Mouse (Mus musculus): ENCODE measurements around the gene Astn1. TPM values are rescaled to one million over a fixed set of nuclear protein-coding genes. Genes with fewer than 3 reads are reported as not detected.

Astn1 gene
- total RNA-seq, 2 experiments from 2014 or later = 1.2 TPM

GRCm38 (mm10) chr1:158617943-158618342 is 255.9 kb downstream of the Astn1 start:
- DNase-seq = no peak

- DNase-seq = no peak
Observed at GRCm38 (mm10) chr1:158632935-158633334, 270.9 kb downstream of the Astn1 start.

GRCm38 (mm10) chr1:158633441-158633840 is 271.4 kb downstream of the Astn1 start:
- DNase-seq = no peak

GRCm38 (mm10) chr1:158641306-158641705 is 279.2 kb downstream of the Astn1 start:
- DNase-seq = no peak

GRCm38 (mm10) chr1:158642247-158642646 is 280.2 kb downstream of the Astn1 start:
- no peak for DNase-seq

- DNase-seq = no peak
Observed at GRCm38 (mm10) chr1:158652799-158653198, 290.7 kb downstream of the Astn1 start.

- peak; percentile 29 for DNase-seq
Observed at GRCm38 (mm10) chr1:158653808-158654520, 291.9 kb downstream of the Astn1 start.

- no peak for DNase-seq
Observed at GRCm38 (mm10) chr1:158654571-158655205, 292.6 kb downstream of the Astn1 start.

- no peak for DNase-seq
Observed at GRCm38 (mm10) chr1:158656986-158657385, 294.9 kb downstream of the Astn1 start.

- no peak for DNase-seq
Observed at GRCm38 (mm10) chr1:158666001-158666400, 303.9 kb downstream of the Astn1 start.

GRCm38 (mm10) chr1:158669971-158670592 is 308.0 kb downstream of the Astn1 start:
- DNase-seq = peak; percentile 66

- DNase-seq = no peak
Observed at GRCm38 (mm10) chr1:158687726-158688125, 325.7 kb downstream of the Astn1 start.

GRCm38 (mm10) chr1:158697423-158697822 is 335.4 kb downstream of the Astn1 start:
- DNase-seq = no peak

- DNase-seq = no peak
Observed at GRCm38 (mm10) chr1:158697859-158698569, 335.9 kb downstream of the Astn1 start.

- no peak for DNase-seq
Observed at GRCm38 (mm10) chr1:158699276-158699675, 337.2 kb downstream of the Astn1 start.

- no peak for DNase-seq
Observed at GRCm38 (mm10) chr1:158700147-158700546, 338.1 kb downstream of the Astn1 start.

- DNase-seq = no peak
Observed at GRCm38 (mm10) chr1:158701336-158701735, 339.3 kb downstream of the Astn1 start.

GRCm38 (mm10) chr1:158713301-158714095 is 351.4 kb downstream of the Astn1 start:
- peak; percentile 38 for DNase-seq

- DNase-seq = no peak
Observed at GRCm38 (mm10) chr1:158732868-158733496, 370.9 kb downstream of the Astn1 start.

- DNase-seq = no peak
Observed at GRCm38 (mm10) chr1:158739132-158739919, 377.3 kb downstream of the Astn1 start.

Measured in gastrocnemius, postnatal 10 days (tissue).